Mouse (Mus musculus): Measurements from ENCODE around the gene Cdc34. TPM values are rescaled to one million over a fixed set of nuclear protein-coding genes. Genes with fewer than 3 reads are reported as not detected.

Cdc34 gene
- total RNA-seq, 2 experiments from 2014 or later: 329 to 332 TPM

DNA sequence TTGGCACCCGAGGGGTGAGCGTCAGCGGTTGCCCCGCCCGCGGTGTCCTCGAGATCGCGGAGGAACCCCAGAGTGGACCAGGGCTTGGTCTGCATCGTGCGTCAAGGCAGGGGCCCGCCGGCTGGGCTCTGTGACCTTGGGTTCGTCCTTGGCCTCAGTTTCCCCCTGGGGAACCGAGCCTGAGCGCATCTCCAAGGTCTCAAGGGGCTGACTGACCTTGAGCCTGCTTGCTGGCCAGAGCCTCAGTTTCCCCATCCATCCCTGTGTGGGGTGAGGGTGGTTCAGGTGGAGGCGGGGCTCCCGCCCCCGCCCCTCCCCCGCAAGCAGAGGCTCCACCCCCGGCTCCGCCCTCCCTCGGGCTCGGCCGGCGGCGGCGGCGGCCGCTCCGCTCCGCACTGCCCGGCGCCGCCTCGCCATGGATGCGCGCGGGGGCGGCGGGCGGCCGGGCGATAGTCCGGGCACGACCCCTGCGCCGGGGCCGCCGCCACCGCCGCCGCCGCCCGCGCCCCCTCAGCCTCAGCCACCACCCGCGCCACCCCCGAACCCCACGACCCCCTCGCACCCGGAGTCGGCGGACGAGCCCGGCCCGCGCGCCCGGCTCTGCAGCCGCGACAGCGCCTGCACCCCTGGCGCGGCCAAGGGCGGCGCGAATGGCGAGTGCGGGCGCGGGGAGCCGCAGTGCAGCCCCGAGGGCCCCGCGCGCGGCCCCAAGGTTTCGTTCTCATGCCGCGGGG, 34.4 kb downstream of the Cdc34 start, which contains the start of gene Hcn2:
TSS of gene Hcn2 (plus strand) at position 381 of the 734 bp plus-strand sequence.
- no peak for DNase-seq

DNA sequence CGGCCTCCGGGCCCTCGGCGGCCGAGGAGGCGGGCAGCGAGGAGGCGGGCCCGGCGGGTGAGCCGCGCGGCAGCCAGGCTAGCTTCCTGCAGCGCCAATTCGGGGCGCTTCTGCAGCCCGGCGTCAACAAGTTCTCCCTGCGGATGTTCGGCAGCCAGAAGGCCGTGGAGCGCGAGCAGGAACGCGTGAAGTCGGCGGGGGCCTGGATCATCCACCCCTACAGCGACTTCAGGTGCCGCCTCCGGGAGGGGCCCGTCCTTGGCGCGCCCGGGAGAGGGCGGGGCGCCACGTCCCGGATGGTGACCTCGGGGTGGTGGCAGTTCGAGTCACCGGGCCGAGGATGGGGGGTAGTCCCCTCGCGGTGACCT, 35.0 kb downstream of the Cdc34 start:
- DNase-seq: no peak

DNA sequence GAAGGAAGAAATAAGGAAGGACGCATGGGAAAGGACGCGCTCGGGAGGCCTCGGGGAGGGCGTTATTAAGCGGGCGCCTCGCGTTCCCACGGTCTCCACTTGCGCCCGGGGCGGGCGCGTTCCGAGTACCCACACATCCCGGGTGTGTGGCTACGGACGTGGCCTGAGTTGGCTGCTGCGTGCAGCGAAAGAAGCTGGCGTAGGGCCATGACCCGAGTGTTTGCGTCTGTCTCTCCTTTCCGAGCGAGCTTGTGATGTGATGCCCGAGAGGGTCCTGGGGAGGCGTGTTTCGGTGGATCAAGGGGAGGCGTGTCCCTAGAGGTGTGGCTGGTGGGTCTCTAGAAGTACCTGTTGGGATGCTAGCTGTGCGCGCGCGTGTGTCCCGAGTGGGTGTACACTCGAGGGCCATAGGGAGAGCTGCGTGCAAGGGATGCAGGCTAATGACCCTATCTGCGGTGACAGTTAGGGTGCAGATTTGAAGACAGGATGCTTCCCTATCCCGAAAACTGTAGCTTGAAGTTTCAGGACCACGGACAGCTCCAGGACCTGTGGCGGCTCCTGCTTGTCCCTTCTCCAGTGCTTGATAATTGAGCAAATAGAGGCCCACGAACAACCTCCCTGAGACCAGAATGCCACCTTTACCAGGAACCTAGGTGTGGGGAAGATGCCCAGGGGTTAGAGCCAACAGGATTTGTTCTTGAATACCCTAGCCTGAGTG, 35.8 kb downstream of the Cdc34 start:
- DNase-seq: no peak

DNA sequence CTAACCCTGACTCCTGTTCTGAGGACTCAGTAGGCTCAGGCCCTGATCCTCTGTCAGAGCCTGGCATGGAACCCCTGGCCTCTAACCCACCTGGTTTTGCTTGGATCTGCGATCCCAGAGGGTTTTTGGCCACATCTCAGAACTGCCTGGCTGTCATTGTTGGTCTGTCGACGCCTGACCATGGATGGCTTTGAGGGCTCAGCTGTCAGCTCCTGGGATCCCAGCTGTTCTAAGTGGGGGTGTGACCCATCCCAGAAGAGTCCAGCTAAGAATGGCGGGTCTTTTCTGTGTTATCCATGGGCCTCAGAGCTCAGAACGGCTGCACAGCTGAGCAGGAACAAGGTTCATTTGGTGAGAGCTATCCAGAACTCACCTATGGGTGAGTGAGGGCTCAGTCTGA, 39.1 kb downstream of the Cdc34 start:
- DNase-seq: no peak

DNA sequence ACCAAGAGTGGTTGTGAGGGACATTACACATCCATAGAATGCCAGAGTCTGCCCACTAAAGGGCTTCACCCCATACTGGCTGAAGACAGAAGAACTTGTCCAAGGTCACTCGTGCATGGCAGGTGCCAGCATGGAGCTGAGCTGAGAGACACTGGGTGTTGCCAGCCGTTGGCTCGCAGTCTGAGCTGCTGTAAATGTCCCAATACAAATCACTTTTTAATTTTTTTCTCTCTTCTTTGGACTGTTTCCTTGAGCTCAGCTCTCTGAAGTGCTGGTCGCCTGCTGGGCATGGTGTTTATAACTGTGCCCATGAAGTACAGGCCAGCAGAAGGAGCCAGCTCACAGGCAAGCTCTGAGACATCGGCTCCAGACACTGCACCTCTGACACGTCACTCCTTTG, 41.1 kb downstream of the Cdc34 start:
- DNase-seq: no peak

DNA sequence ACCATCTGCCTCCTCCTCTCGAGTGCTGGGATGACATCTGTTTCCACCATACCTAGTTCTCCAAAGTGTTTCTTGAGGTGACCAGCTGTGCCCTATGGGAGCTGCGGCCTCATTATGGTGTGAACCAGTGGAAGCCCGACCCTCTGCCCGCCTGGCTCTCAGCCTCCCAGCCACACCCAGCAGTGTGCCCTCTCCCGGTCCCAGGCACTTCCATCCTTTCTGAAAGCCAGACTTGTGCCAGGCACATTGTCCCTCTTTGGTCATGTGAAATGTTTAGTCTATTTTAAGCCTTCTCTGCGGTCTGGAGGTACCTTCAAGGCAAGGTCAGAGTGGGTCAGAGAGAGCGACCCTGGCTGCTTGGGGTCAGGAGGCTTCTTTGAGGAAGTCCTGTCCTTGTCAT, 41.7 kb downstream of the Cdc34 start:
- DNase-seq: no peak

DNA sequence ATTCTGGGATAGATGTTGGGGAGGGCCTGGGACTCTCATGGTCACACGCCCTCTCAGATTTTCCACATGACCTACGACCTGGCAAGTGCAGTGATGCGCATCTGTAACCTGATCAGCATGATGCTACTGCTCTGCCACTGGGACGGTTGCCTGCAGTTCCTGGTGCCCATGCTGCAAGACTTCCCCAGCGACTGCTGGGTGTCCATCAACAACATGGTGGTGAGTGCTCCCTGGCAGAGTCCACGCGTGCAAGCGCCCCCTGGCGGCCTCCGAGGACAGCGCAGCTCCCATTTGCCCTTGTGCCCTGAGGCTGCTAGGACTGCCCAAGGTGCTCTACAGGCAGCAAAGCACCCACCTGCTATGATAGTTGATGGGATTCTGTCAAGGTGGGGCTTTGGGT, 44.1 kb downstream of the Cdc34 start:
- DNase-seq: peak; percentile 60

DNA sequence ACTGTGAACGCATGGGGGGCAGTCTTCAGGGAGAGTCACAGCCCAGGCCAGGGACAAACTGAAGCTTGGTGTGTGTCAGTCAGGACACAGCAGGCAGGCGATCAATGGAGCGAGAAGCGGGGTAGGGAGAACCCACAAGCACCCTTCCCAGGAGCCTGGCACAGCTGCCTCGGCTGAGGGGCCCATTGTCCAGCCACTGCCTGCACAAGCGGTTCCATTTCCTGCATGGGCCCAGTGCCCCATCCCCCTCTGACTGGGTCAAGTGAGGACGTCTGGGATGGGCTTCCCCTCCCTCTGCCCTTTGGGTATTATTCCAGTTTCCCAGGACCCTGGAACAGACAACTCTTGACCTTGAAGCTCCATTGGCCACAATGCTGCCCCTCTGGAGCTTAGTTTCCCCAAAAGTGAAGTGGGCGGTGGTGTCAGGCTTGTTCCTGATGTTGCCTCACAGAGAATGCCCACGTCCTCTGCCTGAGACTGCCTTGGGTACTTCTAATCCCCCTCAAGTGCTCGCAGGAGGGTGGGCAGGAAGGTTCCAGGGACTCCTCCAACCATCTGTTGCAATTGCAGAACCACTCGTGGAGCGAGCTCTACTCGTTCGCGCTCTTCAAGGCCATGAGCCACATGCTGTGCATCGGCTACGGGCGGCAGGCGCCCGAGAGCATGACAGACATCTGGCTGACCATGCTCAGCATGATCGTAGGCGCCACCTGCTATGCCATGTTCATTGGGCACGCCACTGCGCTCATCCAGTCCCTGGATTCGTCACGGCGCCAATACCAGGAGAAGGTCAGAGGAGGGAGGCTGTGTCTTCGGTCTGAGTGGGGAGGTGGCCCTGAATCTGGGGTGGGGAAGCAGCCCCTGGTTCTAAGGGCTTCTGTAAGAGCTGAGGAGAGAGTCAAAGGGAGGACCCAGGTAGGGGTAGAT, 46.6 kb downstream of the Cdc34 start:
- DNase-seq: no peak

DNA sequence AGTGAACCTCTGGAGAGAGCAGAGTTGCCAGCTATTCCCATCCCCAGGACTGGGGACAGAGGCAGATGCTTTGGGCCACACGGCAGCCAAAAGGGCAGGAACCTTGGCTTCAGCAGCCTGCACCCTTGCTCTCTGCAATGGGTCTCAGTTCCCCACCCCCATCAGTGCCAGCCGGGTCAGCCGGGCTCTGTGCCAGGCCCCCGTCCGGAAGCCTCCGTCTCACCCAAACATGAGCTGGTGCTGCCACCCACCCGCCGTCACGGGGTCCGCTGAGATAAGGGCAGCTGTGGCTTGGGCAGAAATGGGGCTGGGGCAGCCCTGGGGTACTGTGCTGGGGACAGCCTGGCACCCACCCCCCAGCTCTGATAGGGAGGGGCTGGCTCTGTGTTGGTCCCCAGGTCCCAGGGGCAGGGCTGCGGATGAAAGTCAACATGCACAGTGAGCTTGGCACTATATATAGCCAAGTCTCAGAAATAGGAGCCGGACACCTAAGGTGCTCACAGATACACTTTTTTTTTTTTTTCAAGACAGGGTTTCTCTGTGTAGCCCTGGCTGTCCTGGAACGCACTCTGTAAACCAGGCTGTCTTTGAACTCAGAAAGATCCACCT, 47.5 kb downstream of the Cdc34 start:
- peak; percentile 56 for DNase-seq

DNA sequence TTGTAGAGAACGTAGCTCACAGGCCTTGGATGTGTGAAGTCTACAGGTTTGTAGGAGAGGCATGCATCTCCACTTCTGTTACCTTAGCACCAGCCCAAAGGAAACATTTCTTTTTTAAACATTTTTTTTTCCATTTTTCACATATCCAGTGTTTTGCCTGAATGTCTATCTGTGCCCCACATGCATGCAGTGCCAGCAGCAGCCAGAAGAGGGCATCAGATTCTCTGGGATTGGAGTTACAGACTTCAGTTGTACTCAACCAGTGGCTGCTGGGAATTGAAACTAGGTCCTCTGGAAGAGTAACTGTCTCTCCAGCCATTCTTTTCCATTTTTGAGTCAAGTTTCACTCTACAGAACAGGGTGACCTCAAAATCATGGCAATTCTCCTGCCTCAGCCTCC, 50.5 kb downstream of the Cdc34 start:
- no peak for DNase-seq

DNA sequence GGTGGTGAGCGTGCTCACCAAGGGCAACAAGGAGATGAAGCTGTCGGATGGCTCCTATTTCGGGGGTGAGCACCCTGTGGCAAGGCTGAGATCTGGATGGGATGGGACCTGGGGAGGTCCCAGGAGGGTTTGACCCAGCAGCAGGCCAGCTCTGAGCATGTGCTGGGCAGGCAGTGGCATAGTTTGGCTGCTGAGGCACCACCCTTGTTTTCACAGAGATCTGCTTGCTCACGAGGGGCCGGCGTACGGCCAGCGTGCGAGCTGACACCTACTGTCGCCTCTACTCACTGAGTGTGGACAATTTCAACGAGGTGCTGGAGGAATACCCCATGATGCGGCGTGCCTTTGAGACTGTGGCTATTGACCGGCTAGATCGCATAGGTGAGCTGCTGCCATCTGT, 51.9 kb downstream of the Cdc34 start:
- no peak for DNase-seq

DNA sequence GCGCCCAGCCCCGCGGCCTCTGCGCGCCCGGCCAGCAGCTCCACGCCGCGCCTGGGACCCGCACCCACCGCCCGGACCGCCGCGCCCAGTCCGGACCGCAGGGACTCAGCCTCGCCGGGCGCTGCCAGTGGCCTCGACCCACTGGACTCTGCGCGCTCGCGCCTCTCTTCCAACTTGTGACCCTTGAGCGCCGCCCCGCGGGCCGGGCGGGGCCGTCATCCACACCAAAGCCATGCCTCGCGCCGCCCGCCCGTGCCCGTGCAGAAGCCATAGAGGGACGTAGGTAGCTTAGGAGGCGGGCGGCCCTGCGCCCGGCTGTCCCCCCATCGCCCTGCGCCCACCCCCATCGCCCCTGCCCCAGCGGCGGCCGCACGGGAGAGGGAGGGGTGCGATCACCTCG, 53.4 kb downstream of the Cdc34 start:
- no peak for DNase-seq

DNA sequence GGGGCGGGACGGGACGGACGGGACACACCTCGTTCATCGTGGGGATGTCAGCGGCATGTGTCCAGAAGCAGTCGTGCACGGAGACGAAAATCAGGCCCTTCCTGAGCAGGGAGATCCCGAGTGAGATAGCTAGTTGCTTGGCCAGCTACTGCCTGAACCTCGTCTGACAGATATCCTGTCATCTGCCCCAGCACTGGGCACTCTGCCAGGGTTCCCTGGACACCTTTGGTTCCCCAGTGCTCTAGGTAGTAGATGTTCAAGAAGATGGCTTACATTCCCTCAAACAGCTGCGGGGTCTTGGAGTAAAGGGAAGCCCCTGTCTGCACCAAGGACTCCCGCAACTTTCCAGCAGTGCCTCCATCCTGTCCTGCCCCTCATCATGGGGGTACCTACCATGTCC, 54.7 kb downstream of the Cdc34 start:
- no peak for DNase-seq

Other genes with a start within 250 kb of the Cdc34 start
- gene Vmn2r83, start 213.5 kb upstream of the Cdc34 start, total RNA-seq (2021): not detected
- gene Plpp2, start 148.4 kb upstream of the Cdc34 start, total RNA-seq (2021): 1 to 10 TPM in 1 of 2 experiments, under 1 TPM in 1; 0.84 to 1.2 TPM
- gene Mier2, start 127.0 kb upstream of the Cdc34 start, total RNA-seq (2021): 10 to 100 TPM; 12.6 to 14.8 TPM
- gene Theg, start 94.9 kb upstream of the Cdc34 start, total RNA-seq (2021): not detected
- not detected for gene C2cd4c, start 68.2 kb upstream of the Cdc34 start, total RNA-seq (2021)
- gene Shc2, start 44.3 kb upstream of the Cdc34 start, total RNA-seq (2021): 1 to 10 TPM; 2.1 to 2.3 TPM
- 10 to 100 TPM; 14.8 to 17.1 TPM for gene Odf3l2, start 36.5 kb upstream of the Cdc34 start, total RNA-seq (2021)
- gene Madcam1, start 17.6 kb upstream of the Cdc34 start, total RNA-seq (2021): not detected
- 10 to 100 TPM; 19.1 to 19.6 TPM for gene Tpgs1, start 12.8 kb upstream of the Cdc34 start, total RNA-seq (2021)
- gene Gzmm, start 6.8 kb downstream of the Cdc34 start, total RNA-seq (2021): 1 to 10 TPM; 4.0 to 4.4 TPM
- gene Bsg, start 22.3 kb downstream of the Cdc34 start, total RNA-seq (2021): 100 to 1,000 TPM; 513 to 650 TPM
- gene Hcn2, start 34.4 kb downstream of the Cdc34 start, total RNA-seq (2021): under 1 TPM; 0.67 TPM
- gene Polrmt, start 64.4 kb downstream of the Cdc34 start, total RNA-seq (2021): 10 to 100 TPM; 26.7 to 27.2 TPM
- not detected for gene Fgf22, start 72.9 kb downstream of the Cdc34 start, total RNA-seq (2021)
- 10 to 100 TPM; 27.4 to 33.4 TPM for gene Rnf126, start 84.8 kb downstream of the Cdc34 start, total RNA-seq (2021)
- gene Fstl3, start 95.1 kb downstream of the Cdc34 start, total RNA-seq (2021): 1 to 10 TPM; 2.0 to 2.1 TPM
- gene Prss57, start 108.8 kb downstream of the Cdc34 start, total RNA-seq (2021): not detected
- 10 to 100 TPM; 23.6 to 24.8 TPM for gene Palm, start 111.4 kb downstream of the Cdc34 start, total RNA-seq (2021)
- gene Misp, start 138.8 kb downstream of the Cdc34 start, total RNA-seq (2021): under 1 TPM in 1 of 2 experiments, not detected in 1; 0.40 TPM
- 10 to 100 TPM; 26.8 to 27.1 TPM for gene Ptbp1, start 172.2 kb downstream of the Cdc34 start, total RNA-seq (2021)
- under 1 TPM in 1 of 2 experiments, not detected in 1; 0.35 TPM for gene Prtn3, start 192.3 kb downstream of the Cdc34 start, total RNA-seq (2021)
- gene Plppr3, start 192.4 kb downstream of the Cdc34 start, total RNA-seq (2021): under 1 TPM; 0.13 to 0.27 TPM
- not detected for gene Elane, start 204.1 kb downstream of the Cdc34 start, total RNA-seq (2021)
- gene Cfd, start 208.7 kb downstream of the Cdc34 start, total RNA-seq (2021): 100 to 1,000 TPM in 1 of 2 experiments, 10 to 100 TPM in 1; 12.5 to 381 TPM
- gene Med16, start 226.7 kb downstream of the Cdc34 start, total RNA-seq (2021): 10 to 100 TPM; 29.2 to 34.4 TPM
- not detected for gene Gm26602, start 228.7 kb downstream of the Cdc34 start, total RNA-seq (2021)
- under 1 TPM; 0.18 to 0.29 TPM for gene Kiss1r, start 234.8 kb downstream of the Cdc34 start, total RNA-seq (2021)
- 100 to 1,000 TPM; 103 to 113 TPM for gene R3hdm4, start 239.0 kb downstream of the Cdc34 start, total RNA-seq (2021)
- gene Arid3a, start 244.8 kb downstream of the Cdc34 start, total RNA-seq (2021): 1 to 10 TPM; 2.4 to 2.8 TPM

Measured in gastrocnemius, postnatal 25 days (tissue).